Mouse (Mus musculus): ENCODE measurements around the gene Thsd7b.
"Not testable (repeated sequence)": the region's sequence is repeated elsewhere in the genome, so short reads cannot be mapped to it uniquely, and the experiment has no call there.

The Thsd7b gene

GRCm38 (mm10) chr1:130166187-130166586 lies 893.1 kb downstream of the Thsd7b start:
- no peak for DNase-seq

DNA sequence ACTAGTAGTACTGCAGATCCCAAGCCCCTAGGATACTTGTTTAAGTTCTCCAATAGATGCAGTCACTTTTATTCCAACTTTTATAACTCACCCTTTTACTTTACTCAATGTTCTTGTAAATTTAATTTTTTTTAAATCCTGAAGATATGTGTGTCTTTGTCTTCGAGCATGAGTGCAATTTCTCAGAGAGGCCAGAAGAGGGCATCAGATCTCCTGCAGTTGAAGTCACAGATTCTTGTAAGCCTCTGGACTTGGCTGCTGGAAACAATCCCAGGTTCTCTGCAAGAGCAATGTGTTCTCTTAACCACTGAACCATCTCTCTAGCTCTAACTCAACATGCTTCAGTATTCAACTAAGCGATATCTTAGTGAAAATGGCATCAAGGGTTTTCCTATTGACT lies 894.2 kb downstream of the Thsd7b start:
- DNase-seq, result peak; percentile 14

DNA sequence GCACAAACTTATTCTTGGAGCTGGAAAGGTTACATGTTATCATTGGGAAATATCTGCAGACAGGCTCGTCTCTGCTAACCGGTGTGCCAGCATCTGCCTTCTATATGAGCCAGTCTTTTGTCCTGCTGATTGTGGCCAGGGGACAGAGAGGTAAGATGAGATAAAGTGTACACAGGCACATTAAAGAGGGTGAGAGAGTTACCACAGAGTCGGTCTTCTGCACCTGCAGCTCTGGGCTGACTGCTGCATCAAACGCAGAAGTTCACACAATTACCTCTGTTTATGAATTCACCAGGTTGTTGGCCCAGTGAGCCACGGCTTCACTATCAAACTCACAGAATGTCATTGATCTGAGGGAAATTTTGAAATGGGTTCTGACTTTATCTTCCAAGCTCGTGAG lies 896.8 kb downstream of the Thsd7b start:
- DNase-seq, result no peak

GRCm38 (mm10) chr1:130170290-130170689 lies 897.2 kb downstream of the Thsd7b start:
- DNase-seq, result no peak

- DNase-seq, result not testable (repeated sequence)
These were observed 913.7 kb downstream of the Thsd7b start for GRCm38 (mm10) chr1:130186836-130187235.

GRCm38 (mm10) chr1:130192190-130193028 lies 919.3 kb downstream of the Thsd7b start:
- DNase-seq, result peak; percentile 36

- DNase-seq, result no peak
These were observed 944.3 kb downstream of the Thsd7b start for GRCm38 (mm10) chr1:130217404-130217803.

DNA sequence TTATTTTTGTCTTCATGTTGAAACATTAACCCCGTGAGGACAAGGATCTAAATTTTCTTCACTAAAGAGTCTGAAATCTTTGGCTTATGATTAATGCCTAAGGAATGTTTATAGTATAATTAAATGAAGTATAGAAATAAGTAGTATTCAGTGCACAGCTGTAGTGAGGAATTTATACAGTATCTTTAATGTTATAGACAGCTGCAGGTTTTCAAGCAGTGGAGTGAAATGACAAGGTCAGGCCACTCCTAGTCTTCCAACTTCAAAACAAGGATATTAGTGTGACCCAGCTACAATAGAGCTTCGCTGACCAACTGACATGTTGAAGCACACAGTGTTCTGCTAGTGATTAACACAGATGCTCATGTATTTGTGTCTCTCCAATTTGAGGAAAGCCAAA lies 949.8 kb downstream of the Thsd7b start:
- DNase-seq, result no peak

DNA sequence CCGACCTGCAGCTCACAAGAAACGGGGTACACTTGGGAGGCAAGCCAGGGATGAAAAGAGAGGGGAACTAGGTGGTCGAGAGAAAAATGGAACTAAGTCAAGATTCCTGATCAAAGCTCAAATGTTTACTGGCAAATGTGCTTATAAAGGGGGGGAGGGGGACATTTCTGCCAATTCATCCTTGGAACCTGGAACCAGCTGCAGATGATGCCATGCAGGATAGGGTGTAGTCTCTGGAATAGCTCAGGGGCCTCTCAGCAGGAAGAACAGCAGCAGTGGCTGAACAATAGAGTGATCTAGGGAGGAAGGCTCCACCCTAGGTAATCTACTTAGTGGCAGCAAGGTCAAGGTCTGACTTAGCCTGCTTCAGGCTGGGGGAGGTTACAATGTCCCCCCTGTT lies 972.5 kb downstream of the Thsd7b start:
- DNase-seq, result no peak

DNA sequence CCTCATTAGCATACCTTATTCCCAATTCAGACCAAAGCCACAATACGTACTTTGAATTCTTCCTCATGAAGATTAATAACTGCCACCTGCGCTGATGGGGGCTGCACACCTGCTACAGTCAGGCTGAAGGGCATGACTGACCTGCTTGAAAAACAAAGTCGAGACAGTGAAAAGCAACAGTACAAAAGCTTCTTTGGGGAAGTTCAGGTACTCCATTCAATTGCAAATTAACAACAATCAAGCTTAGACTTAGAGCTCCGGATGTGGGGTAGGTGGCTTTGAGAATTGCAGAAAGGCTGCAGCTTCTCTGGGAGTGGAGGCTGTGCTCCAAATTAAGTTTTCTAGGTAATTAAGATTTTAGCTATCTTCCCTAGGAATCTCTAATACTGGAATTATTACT lies 973.2 kb downstream of the Thsd7b start:
- DNase-seq, result not testable (repeated sequence)

GRCm38 (mm10) chr1:130246930-130247329 lies 973.8 kb downstream of the Thsd7b start:
- DNase-seq, result not testable (repeated sequence)

DNA sequence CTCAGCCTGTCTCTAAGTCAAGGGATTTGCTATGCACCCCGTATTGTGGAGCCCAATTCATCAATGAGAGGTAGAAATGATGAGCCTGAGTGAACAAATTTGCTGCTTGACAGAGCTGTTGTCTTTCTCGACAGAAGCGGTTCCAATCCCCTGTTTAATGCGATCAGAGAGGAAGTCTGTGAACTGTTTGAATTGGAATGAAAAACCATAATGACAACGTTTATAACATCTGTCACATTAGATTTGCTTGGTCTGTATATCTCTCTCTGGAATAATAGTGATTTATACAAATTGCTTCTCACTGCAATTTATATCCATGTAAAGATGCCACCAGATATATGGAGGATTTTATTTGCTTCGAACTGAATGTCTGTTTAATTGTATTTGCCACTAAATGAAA lies 988.9 kb downstream of the Thsd7b start:
- no peak for DNase-seq
